Mouse (Mus musculus): ENCODE results near the gene Ints5. TPM values are rescaled to one million over a fixed set of nuclear protein-coding genes. Genes with fewer than 3 reads are reported as not detected.
"Not testable (repeated sequence)": the region's sequence is repeated elsewhere in the genome, so short reads cannot be mapped to it uniquely, and the experiment has no call there.

Gene Ints5
- polyA plus RNA-seq, 1 experiment from 2014 or later = 34.3 TPM

- peaks cover 53% of the 10 kb centered on the region for H3K4me1 ChIP-seq (replicated peaks)
- H3K9ac ChIP-seq = 0 out of 2 replicates have a peak overlapping the region, but pooled peaks have one; percentile 77
- 95% methylated on average over 9 of the region's 9 CpGs for WGBS
- peaks cover 31% of the 10 kb centered on the region for H3K36me3 ChIP-seq
- no peak overlapping the region for H3K4me2 ChIP-seq
- no peak overlapping the region for H3K27ac ChIP-seq
- no peaks in the 10 kb centered on the region for H3K27me3 ChIP-seq
- no peaks in the 10 kb centered on the region for H3K9me3 ChIP-seq
- no peak for ATAC-seq (ENCODE audit: low FRiP score)
- H3K4me3 ChIP-seq = no peak overlapping the region
These were observed 2.7 kb downstream of the Ints5 start for GRCm38 (mm10) chr19:8895397-8895960.

DNA sequence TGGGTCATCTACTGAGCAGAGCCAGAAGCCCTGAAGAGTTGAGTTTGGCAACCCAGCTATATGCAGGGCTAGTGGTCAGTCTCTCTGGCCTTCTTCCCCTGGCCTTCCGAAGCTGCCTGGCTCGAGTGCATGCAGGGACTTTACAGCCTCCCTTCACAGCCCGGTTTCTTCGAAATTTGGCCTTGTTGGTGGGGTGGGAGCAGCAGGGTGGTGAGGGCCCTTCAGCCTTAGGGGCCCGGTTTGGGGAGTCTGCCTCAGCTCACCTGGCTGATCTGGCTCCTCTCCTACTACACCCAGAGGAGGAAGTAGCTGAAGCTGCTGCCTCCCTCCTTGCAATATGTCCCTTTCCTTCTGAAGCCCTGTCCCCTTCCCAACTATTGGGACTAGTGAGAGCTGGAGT lies 3.4 kb downstream of the Ints5 start:
- Histone ChIP-seq H3K36me3 (peaks cover 24% of the 10 kb centered on the region), H3K4me1 (replicated peaks) (peaks cover 54% of the 10 kb centered on the region), H3K9ac (peak overlapping the region; percentile 77; the same call in 1 of the 2 replicates)
- WGBS = 93% methylated on average over 5 of the region's 5 CpGs
- H3K27me3 ChIP-seq; ATAC-seq (ENCODE audit: low FRiP score); H3K4me2 ChIP-seq; H3K27ac ChIP-seq; H3K9me3 ChIP-seq; H3K4me3 ChIP-seq: not testable (repeated sequence)

DNA sequence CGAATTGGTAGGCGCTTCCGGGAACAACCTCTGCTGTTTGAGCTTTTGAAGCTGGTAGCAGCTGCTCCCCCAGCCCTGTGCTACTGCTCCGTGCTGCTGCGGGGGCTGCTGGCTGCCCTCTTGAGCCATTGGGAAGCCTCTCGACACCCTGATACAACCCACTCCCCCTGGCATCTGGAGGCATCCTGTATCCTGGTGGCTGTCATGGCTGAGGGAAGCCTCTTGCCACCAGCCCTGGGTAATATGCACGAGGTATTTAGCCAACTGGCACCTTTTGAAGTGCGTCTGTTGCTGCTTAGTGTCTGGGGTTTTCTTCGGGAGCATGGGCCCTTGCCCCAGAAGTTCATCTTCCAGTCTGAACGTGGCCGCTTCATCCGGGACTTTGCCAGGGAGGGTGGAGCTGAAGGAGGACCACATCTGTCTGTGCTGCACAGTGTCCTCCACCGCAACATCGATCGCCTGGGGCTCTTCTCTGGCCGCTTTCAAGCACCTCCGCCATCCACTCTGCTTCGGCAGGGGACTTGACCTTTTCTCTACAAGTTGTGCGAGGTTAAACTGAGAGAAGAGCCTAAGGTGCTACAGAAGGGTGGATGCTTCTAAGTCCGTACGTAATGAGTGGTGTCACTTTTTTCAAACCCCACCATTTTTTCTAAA lies 4.5 kb downstream of the Ints5 start:
- H3K4me1 ChIP-seq (replicated peaks) = peaks cover 56% of the 10 kb centered on the region
- WGBS = 22% methylated on average over 21 of the region's 21 CpGs
- ATAC-seq (ENCODE audit: low FRiP score) = peak; percentile 72

GRCm38 (mm10) chr19:8897865-8898495 lies 5.2 kb downstream of the Ints5 start, which contains the start of gene Ganab:
TSS of gene Ganab (plus strand) at chr19:8898071.
- Histone ChIP-seq H3K27me3 (no peaks in the 10 kb centered on the region), H3K4me2 (peak within 1 kb of the TSS; percentile 90), H3K9ac (peak within 1 kb of the TSS; percentile 93), H3K27ac (peak within 1 kb of the TSS; percentile 90), H3K4me3 (peak within 1 kb of the TSS; percentile 94), H3K4me1 (replicated peaks) (peaks cover 54% of the 10 kb centered on the region), H3K36me3 (peaks cover 34% of the 10 kb centered on the region), H3K9me3 (no peaks in the 10 kb centered on the region)
- under 1% methylated on average over 53 of the region's 53 CpGs for WGBS
- ATAC-seq (ENCODE audit: low FRiP score) = peak; percentile 98

More for the DNA sequence above, 4.5 kb downstream of the Ints5 start:
- peak overlapping the region; percentile 90 for H3K4me2 ChIP-seq
- H3K9ac ChIP-seq = peak overlapping the region; percentile 77
- peaks cover 29% of the 10 kb centered on the region for H3K36me3 ChIP-seq
- not testable (repeated sequence) for H3K27me3 ChIP-seq, H3K9me3 ChIP-seq
- peak overlapping the region; percentile 85 for H3K27ac ChIP-seq
- peak overlapping the region; percentile 94 for H3K4me3 ChIP-seq

- Histone ChIP-seq H3K9ac (peak overlapping the region; percentile 93), H3K27ac (peak overlapping the region; percentile 90), H3K36me3 (peaks cover 40% of the 10 kb centered on the region), H3K4me2 (peak overlapping the region; percentile 90), H3K4me3 (peak overlapping the region; percentile 94), H3K9me3 (no peaks in the 10 kb centered on the region), H3K4me1 (replicated peaks) (peaks cover 49% of the 10 kb centered on the region), H3K27me3 (no peaks in the 10 kb centered on the region)
- no peak for ATAC-seq (ENCODE audit: low FRiP score)
- 15% methylated on average over 13 of the region's 13 CpGs for WGBS
These were observed 5.8 kb downstream of the Ints5 start for GRCm38 (mm10) chr19:8898576-8898975.

DNA sequence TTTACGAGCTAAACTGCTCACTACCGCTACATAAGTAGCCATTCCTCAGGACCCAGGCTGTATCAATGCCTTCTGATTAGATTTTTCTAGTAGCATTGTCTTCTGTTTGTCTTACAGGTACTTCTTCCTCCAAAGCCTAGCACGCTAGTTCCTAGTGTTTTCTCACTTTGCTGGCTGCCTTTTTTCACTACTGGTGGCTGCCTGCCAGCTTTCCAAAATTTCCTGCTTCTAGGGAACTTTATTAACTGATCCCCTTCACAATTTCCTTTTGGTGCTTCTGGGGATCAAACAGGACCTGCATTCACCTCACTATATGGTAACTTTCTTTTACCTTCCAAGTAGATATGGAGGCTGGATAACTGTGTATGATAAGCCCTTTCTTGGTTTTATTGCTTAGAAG lies 6.3 kb downstream of the Ints5 start:
- peak overlapping the region; percentile 93 for H3K9ac ChIP-seq
- no peak for ATAC-seq (ENCODE audit: low FRiP score)
- 65% methylated on average over 3 of the region's 3 CpGs for WGBS
- peaks cover 44% of the 10 kb centered on the region for H3K36me3 ChIP-seq
- H3K27ac ChIP-seq = no peak overlapping the region
- H3K9me3 ChIP-seq = no peaks in the 10 kb centered on the region
- H3K4me2 ChIP-seq = peak overlapping the region; percentile 90
- peaks cover 44% of the 10 kb centered on the region for H3K4me1 ChIP-seq (replicated peaks)
- peak overlapping the region; percentile 94 for H3K4me3 ChIP-seq
- no peaks in the 10 kb centered on the region for H3K27me3 ChIP-seq

GRCm38 (mm10) chr19:8903412-8903811 lies 10.6 kb downstream of the Ints5 start:
- Histone ChIP-seq H3K4me3 (no peak overlapping the region), H3K4me1 (replicated peaks) (peaks cover 18% of the 10 kb centered on the region), H3K27me3 (no peaks in the 10 kb centered on the region), H3K4me2 (no peak overlapping the region), H3K36me3 (peaks cover 60% of the 10 kb centered on the region), H3K9ac (no peak overlapping the region), H3K27ac (no peak overlapping the region), H3K9me3 (no peaks in the 10 kb centered on the region)
- WGBS = 95% methylated on average over 5 of the region's 5 CpGs
- ATAC-seq (ENCODE audit: low FRiP score) = no peak

- peaks cover 97% of the 10 kb centered on the region for H3K36me3 ChIP-seq
- no peak overlapping the region for H3K4me2 ChIP-seq
- no peak overlapping the region for H3K4me3 ChIP-seq
- no peak overlapping the region for H3K27ac ChIP-seq
- H3K9me3 ChIP-seq = no peaks in the 10 kb centered on the region
- H3K4me1 ChIP-seq (replicated peaks) = no peaks in the 10 kb centered on the region
- no peak overlapping the region for H3K9ac ChIP-seq
- 90% methylated on average over 6 of the region's 6 CpGs for WGBS
- no peaks in the 10 kb centered on the region for H3K27me3 ChIP-seq
- ATAC-seq (ENCODE audit: low FRiP score) = no peak
These were observed 15.7 kb downstream of the Ints5 start for GRCm38 (mm10) chr19:8908531-8908930.

DNA sequence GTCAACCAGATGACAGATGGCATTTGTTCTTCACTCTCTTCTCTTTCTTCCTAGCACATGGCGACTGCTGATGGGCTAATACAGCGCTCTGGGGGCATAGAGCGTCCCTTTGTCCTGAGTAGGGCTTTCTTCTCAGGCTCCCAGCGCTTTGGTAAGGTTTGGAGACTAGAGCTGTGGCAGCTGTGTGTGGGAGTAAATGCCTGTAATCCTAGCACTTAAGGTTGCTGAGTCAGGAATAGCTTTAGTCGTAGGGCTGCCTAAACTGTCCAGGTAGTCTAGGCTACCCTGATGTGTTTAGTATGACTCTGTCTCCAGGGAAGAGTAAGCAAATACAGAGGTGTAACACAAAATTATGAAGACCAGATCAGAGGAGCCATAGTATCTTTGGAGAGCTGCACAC lies 19.0 kb downstream of the Ints5 start:
- H3K4me3 ChIP-seq = no peak overlapping the region
- no peak for ATAC-seq (ENCODE audit: low FRiP score)
- no peak overlapping the region for H3K9ac ChIP-seq
- no peak overlapping the region for H3K27ac ChIP-seq
- H3K27me3 ChIP-seq = no peaks in the 10 kb centered on the region
- H3K36me3 ChIP-seq = peaks cover 100% of the 10 kb centered on the region
- H3K4me2 ChIP-seq = no peak overlapping the region
- H3K4me1 ChIP-seq (replicated peaks) = no peaks in the 10 kb centered on the region
- WGBS = 91% methylated on average over 5 of the region's 5 CpGs
- no peaks in the 10 kb centered on the region for H3K9me3 ChIP-seq

DNA sequence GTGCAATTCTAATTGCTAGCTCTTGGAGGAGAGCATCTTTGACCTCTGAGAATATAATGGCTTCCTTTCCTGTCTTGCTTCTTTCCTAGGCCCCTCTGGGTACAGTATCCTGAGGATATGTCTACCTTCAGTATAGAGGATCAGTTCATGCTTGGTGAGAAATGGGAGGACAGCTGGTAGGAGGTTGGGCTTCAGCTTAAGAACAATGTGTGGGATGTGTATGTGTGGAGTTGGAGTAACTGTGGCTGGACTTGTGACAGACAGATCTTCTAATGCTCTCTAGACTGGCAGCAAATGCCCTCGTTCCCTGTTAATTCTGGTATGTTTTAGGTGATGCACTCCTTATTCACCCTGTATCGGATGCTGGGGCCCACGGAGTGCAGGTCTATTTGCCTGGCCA lies 21.4 kb downstream of the Ints5 start:
- H3K27ac ChIP-seq = no peak overlapping the region
- no peak for ATAC-seq (ENCODE audit: low FRiP score)
- no peak overlapping the region for H3K4me3 ChIP-seq
- no peaks in the 10 kb centered on the region for H3K4me1 ChIP-seq (replicated peaks)
- H3K9ac ChIP-seq = no peak overlapping the region
- no peaks in the 10 kb centered on the region for H3K9me3 ChIP-seq
- peaks cover 80% of the 10 kb centered on the region for H3K36me3 ChIP-seq
- no peaks in the 10 kb centered on the region for H3K27me3 ChIP-seq
- H3K4me2 ChIP-seq = no peak overlapping the region
- WGBS = 96% methylated on average over 3 of the region's 3 CpGs

- ATAC-seq (ENCODE audit: low FRiP score) = no peak
- Histone ChIP-seq H3K4me3 (no peak overlapping the region), H3K9ac (no peak overlapping the region), H3K27ac (no peak overlapping the region), H3K9me3 (no peaks in the 10 kb centered on the region), H3K4me2 (no peak overlapping the region), H3K36me3 (peaks cover 40% of the 10 kb centered on the region), H3K4me1 (replicated peaks) (peaks cover 17% of the 10 kb centered on the region), H3K27me3 (no peaks in the 10 kb centered on the region)
- WGBS = 98% methylated on average over 3 of the region's 3 CpGs
These were observed 26.2 kb downstream of the Ints5 start for GRCm38 (mm10) chr19:8919000-8919399.

GRCm38 (mm10) chr19:8919684-8920072 lies 26.9 kb downstream of the Ints5 start:
- WGBS = 71% methylated on average over 6 of the region's 6 CpGs
- no peak for ATAC-seq (ENCODE audit: low FRiP score)
- no peak overlapping the region for H3K9ac ChIP-seq

More at GRCm38 (mm10) chr19:8919684-8920072, 26.9 kb downstream of the Ints5 start:
- Histone ChIP-seq H3K27ac (peak overlapping the region; percentile 88), H3K9me3 (no peaks in the 10 kb centered on the region), H3K4me1 (replicated peaks) (peaks cover 17% of the 10 kb centered on the region), H3K4me3 (peak overlapping the region; percentile 84), H3K27me3 (no peaks in the 10 kb centered on the region), H3K36me3 (peaks cover 33% of the 10 kb centered on the region), H3K4me2 (peak overlapping the region; percentile 84)

Data from hindbrain, embryonic 13.5 days (tissue).